Mouse (Mus musculus): ENCODE measurements around the gene Edaradd.

Edaradd gene

DNA sequence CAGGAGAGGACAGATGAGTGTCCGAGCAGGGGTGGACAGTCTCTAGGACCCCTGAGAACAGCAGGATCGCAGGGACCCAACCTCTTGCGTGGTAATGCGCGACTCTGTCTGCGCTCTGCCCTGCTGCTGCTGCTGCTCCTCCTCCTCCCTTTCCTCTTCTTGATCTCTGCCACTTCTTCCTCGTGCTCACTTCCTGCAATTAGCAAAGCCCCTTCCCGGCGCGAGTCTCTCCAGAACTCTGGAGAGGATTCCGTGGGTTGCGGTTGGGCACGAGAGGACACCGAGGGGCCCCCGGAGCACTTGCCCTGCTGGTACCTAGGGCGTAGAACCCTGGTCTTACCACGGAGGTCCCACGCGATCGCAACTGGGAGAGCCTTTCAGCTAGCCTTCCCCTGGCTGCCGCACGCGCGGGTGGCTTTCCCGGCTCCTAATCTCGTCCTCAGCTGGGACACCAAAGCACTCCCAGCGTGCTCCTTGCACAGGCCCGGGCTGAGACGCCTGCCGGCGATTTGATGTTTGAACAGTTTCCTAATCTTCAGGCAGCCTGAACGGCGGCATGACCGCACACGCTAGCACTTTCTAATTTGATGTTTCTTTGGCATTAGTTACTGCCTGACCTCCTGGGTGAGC is at the start of gene Edaradd:
Edaradd (minus strand) TSS at position 484 of the 630 bp plus-strand sequence.
- 0 out of 2 replicates have a peak, but pooled peaks have one; percentile 36 for ATAC-seq (ENCODE audit: insufficient number of reproducible peaks, low FRiP score, low TSS enrichment)

DNA sequence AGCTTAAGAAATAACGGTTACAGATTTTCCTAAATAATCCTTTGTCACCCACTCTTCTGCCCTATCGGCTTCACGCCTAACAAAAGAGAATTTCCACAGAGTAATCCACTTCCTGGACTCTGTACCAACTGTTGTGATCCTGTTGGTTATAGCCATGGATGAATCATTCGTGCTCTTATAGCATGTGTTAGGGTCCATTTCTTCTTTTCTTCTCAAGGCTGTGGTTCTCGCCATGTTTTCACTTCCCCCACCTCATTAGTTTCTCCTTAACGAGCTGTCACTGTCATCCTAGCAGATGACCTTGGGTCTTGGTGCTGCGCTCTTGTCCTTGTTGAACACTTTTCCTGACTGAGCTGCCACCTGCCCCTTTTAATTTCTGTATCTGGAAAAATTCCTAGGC is 49.5 kb upstream of the Edaradd start:
- ATAC-seq (ENCODE audit: insufficient number of reproducible peaks, low FRiP score, low TSS enrichment) = no peak

DNA sequence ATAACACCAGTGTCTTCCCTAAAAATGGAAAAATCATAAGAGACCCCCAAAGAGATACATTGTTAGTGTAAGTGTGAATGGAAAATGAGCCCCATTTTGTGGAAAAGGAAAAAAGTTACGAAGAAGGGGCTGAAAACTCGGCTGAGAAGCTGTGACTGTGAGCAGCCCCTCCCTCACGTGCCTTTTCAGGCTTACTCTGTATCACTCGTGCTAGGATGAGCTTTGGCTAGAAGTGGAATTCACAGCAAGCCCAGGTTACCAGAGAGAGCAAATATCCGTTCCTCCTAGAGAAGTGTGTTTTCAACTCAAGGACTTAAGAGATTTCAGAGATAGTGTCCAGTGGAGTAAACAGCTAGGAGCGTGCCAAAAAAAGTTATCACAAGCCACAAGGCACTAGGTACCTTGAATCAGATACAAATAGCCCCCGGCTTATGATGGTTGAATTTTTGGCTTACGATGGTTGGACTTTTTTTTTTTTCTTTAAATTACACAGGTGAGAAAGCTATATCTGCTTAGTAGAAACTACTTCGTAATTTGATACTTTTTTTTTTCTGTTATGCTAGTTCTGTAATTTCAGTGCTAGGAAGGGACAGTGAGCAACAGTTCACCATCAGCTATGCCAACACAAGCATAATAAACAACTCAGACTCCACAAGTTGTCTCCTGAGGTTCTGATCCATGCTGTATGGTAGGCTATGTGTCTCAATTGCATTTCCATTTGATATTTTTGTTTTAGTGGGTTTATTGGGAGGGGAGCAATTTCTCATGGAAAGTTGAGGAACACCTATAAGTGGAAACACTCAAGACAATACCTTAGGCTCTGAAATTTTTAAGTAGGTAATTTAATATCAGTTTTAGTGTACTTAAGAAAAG is 48.6 kb upstream of the Edaradd start:
- no peak for ATAC-seq (ENCODE audit: insufficient number of reproducible peaks, low FRiP score, low TSS enrichment)

DNA sequence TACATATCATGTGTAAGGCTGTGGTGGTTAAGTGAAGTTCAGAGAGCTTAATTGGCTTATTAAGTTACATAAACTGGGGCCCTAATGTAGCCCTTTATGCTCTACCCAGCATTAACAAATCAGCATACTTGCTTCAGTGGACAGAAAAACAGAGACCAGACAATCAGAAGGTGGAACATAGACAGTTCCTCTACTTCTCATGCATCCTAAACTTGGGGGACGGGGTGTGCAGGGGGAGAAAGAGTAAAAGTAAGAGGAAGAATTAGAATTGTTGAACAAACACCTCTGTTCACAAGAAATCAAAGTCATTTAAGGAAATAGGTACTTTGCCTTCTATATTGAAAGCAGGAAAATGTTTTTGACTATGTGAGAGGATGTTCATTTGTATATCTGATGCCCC is 47.7 kb upstream of the Edaradd start:
- no peak for ATAC-seq (ENCODE audit: insufficient number of reproducible peaks, low FRiP score, low TSS enrichment)

DNA sequence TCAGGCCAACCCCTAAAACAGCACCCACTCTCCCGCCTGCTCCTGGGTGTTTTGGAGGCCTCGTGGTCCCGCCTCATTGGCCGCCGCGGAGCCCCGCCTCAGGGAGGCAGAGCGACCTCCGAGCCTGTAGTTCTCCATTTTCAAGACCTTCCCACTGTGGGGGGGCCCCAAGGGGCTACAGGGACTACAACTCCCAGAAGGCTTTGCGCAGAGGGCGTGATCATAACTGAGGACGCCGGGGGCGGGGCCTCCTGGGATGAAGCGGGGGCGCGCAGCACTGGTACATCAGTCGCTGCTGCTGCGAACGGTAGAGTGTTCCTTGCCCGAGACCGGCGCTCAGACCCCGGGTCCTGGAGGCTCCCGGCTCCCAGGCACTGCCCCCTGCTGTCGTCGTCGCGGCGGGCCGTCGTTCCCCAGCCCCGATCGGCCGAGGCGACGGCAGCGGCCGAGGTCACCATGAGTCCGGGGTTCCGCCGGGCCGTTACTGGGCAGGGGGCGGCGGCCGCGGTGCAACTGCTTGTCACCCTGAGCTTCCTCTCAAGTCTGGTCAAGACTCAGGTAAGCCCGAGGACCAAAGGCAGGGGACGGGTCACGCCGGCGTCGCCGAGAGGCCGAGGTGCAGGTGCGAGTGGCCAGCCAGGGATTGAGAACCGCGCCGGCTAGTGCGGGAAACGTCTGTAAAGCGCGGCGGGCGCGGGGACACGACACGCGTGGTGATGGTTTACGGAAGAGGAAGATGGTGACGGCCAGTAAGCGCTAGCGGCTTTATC is 45.6 kb upstream of the Edaradd start, which contains the start of gene Ero1lb:
Ero1lb (plus strand) TSS at position 254 of the 770 bp plus-strand sequence.
- peak; percentile 97 for ATAC-seq (ENCODE audit: insufficient number of reproducible peaks, low FRiP score, low TSS enrichment)

DNA sequence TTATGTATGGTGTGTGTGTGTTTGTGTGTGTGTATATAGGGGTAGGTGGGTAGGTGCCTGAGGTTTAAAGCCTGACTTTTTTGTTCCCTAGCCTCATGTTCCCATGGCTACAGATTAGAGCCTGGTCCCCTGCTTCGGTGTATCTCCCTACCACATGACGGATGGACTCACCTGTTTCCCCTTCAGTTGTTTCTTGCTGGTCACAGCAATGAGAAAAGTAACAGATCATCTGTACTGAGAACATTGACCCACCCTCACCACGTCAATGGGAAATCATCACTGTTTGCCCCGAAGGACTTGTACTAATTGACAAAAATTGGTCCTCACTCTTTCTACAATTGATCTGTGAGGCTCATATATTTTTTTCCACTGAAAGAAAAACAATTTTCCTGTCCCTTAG is 42.0 kb upstream of the Edaradd start:
- no peak for ATAC-seq (ENCODE audit: insufficient number of reproducible peaks, low FRiP score, low TSS enrichment)

DNA sequence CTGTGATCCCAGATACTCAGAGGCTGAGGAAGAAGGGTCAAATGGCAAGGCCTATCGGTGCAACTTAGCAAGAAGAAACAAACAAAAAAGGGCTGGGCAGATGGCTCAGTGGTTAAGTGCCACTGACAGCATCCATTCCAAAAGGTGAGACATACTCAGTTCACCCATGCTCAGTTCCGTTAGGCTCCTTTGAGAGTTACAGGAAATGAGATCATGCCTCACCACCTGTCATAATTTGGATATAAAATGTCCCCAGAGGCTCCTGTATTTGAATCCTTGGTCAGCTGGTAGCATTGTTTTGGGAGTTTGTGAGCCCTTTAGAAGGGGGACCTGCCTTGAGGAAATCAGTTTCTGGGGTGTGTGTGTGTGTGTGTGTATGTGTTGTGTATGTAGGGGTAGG is 41.5 kb upstream of the Edaradd start:
- ATAC-seq (ENCODE audit: insufficient number of reproducible peaks, low FRiP score, low TSS enrichment) = no peak

DNA sequence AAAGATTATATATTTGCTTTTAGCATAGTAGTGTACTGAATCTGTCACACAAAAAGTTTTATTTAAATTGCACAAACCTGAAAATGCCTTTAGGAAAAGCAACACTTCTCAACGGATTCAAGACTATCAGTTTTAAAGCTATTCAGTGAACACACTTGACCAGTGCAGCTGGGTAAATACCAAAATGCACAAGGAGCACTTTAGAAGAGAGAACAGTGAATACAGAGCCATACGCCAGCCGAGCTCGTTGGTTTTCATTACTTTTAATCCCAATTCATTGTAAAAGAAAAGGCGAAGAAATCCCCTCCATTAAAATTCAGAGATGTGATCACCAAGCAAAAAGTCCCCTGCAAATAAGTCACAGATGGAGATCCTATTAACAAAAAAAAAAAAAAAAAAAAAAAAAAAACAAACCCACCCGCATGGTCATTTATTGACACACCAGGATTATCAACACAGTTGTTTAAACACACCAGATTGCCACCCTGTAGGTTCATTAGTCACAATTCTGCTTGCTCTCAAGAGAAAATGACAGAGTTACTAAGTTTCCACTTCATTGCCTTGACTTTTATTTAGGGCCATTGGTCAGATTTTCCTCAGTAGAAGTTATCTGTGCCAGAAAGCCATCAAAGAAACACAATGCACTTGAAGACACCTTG is 39.4 kb upstream of the Edaradd start:
- ATAC-seq (ENCODE audit: insufficient number of reproducible peaks, low FRiP score, low TSS enrichment) = no peak

DNA sequence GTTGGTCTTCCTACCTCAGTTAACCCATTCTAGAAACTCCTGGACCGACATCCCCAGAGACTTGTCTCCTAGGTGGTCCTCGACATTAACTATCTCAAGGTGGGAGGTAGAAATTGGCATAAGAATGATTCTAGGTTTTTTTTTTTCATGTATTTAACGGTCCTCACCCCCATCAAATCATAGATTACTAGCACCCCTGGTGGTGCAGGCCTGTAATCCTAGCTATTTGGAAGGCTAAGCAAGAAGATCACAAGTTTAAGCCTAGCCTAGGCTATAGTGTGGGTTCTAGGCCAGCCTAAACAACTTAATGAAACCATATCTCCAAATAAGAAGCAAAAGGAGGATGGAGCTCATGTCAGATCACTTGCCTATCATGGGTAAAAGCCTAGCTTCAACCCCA is 38.8 kb upstream of the Edaradd start:
- ATAC-seq (ENCODE audit: insufficient number of reproducible peaks, low FRiP score, low TSS enrichment) = no peak

DNA sequence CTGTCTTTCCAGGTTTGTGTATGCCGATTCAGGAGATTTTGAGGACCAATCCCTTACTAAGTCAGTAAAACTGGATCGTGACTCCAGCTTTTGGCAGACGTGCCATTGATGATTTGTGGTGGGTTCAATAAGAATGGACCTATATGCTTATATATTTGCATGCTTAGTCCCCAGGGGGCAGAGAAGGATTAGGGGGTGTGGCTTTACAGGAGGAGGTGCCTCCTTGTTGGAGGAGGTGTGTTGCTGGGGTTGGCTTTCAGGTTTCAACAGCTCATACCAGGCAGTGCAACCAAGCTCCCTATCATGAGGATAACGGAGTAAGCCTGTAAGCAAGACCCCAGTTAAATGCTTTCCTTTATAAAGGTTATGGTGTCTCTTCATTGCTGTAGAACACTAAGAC is 34.0 kb upstream of the Edaradd start:
- no peak for ATAC-seq (ENCODE audit: insufficient number of reproducible peaks, low FRiP score, low TSS enrichment)

DNA sequence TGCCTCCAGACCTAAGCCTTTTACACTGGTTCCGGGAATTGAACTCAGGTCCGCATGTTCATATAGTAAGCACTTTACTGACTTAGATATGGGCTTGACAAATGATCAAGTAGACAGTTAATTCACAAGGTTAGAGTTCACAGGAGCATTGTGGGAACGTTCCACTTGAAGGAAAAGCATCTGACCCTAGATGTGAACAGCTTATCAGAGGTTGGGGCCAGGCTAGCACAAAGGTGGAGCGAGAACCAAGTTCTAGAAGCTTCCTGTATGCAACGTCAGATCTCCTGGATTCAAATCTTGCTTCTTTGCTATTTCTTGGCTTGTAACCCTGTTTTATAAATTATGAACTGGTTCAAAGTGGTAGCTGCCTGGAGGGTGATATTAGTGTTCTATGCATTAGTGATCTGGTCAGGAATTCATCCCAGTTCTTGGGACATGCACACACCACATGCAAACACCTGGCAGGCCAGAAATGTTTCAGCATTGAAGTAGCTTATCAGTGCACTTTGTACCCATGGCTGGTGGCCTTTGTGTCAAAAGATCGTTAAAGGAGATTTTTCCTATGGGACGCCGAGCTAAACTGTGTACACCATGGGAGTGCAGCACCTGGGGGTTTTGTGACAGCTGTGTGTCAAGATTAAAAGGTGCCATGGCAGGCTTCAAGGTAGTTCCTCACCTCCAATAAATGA is 23.8 kb upstream of the Edaradd start:
- ATAC-seq (ENCODE audit: insufficient number of reproducible peaks, low FRiP score, low TSS enrichment) = no peak

DNA sequence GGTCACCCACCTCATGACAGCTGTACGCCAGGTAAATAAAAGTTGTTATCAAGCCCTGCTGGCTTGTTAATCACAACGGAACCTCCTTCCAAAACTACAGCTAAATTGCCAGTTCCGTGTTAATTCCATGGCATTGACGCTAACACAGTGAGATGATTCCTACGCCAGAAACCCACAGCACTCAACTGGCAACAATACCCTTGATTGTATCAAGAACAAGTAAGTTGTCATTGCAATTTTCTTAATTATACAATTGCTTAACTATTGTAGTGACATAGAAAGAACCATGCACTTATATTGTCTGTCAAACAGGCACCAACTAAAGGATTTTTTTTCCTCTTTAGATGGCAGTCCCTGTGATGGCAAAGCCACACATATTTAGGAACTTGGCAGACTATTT is 23.0 kb upstream of the Edaradd start:
- ATAC-seq (ENCODE audit: insufficient number of reproducible peaks, low FRiP score, low TSS enrichment) = no peak

DNA sequence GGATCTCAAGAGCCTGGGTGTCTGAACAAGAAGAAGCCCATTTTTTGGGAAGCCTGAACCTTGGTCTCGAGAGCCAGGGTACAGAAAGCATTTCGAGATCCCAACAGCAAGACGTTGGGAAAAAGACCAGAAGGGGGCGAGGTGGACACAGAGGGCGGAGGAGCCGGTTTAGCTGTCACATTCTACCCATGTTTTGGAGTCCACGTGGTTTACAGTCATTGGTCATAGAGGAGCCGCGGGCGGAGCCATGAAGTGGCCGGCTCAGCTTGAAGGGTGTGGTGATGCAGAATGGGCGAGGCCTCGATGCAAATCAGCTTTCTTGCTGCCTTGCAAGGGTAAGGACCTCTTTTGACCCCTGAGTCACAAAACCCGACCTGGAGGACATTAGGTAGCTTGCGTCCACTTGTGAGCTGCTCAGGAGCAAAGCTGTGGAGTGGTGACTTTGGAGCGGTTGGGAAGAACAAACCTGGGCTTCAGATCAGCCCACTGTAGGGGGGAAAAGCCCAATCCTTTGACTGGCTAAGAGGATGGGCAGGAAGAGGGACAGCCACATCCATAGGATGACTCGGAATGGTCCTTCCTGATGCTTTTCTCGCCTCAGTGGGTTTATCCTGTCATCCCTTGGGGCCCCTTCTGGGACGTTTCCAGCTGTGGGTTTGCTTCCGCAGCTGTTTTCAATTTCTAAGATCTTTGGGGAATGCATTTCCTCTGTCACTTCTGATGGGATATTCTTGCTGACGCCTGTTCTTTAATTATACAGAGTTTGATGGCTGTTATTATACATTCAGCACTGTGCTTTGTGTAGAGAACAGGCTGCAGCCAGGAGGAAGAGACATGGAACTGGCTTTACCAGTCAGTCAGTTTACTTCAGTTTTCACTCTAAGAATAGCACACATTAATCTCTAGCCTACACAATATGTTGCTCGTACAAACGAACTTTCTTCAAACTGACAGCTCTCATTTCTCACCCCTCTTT is 22.1 kb upstream of the Edaradd start:
- ATAC-seq (ENCODE audit: insufficient number of reproducible peaks, low FRiP score, low TSS enrichment) = 0 out of 2 replicates have a peak, but pooled peaks have one; percentile 52

DNA sequence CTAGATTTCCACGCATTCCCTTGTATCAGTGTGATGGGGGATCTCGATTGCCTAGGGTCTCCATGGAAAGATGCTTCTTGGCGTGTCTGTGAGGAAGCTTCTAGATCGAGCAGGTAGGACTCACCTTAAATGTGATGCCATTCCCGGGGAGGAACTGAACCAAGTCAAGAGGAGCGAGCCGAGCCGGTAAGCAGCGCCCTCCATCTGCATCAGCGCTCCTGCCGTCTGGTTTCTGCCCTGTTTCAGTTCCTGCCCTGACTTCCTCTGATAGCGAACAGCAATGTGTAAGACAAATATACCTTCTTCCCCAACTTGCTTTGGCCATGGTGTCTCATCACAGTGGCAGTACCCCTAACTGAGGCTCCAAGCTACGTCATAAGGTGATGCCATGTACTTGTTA is 19.9 kb upstream of the Edaradd start:
- no peak for ATAC-seq (ENCODE audit: insufficient number of reproducible peaks, low FRiP score, low TSS enrichment)

DNA sequence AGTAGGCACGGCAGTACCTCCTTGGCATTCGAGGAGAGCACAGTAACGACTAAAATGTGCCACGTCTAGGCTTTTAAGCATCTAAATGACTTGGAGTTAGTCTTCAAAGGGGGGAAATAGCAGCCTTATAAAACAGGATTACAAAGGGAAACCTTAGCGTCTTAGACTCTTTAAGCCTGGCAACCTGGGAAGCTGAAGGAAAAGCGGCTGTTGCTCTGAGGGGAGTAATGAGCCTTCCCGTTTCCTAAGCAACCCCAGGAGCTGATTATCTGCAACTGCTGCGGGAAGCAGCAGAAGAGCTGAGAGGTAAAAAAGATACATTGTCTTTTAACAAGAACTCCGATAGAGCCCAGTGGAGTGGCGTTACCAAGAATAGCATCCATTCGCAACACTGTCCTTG is 19.5 kb upstream of the Edaradd start:
- ATAC-seq (ENCODE audit: insufficient number of reproducible peaks, low FRiP score, low TSS enrichment) = no peak

DNA sequence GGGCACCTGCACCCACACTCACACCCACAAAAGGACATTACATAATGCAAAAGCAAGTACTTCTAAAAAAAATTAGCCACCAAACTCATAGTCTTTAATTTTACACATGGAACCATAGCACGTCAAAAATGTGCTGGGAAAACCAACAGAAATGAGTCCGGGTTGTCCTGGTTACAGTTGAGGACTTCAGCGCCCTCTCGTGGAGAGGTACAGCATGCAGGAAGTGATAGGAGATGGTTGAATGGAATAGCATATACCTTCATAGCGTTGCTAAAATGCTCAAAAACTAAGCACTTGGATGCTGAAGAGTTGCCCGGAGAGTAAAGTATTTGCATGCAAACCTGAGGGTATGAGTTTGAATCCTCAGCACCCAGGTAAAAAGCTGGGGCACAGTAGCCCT is 17.7 kb upstream of the Edaradd start:
- ATAC-seq (ENCODE audit: insufficient number of reproducible peaks, low FRiP score, low TSS enrichment) = no peak

DNA sequence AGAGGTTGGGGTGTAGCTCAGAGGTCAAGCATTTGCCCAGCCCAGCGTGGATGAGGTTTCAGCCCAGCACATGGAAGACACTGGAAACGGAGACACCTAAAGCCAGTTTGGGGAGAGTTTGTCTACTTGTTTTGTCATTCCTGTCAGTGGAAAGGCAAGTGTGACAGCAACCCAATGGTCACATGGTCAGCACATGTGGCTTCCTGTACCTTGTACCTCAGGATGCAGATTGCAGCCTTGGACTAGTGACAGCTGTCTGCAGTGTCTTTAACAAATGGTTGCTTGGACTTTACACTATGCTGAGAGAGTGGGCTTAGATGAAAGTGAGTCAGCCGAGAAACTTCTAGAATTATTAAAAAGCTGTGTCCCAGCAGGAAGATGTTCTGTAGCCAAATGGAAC is 14.4 kb upstream of the Edaradd start:
- no peak for ATAC-seq (ENCODE audit: insufficient number of reproducible peaks, low FRiP score, low TSS enrichment)

DNA sequence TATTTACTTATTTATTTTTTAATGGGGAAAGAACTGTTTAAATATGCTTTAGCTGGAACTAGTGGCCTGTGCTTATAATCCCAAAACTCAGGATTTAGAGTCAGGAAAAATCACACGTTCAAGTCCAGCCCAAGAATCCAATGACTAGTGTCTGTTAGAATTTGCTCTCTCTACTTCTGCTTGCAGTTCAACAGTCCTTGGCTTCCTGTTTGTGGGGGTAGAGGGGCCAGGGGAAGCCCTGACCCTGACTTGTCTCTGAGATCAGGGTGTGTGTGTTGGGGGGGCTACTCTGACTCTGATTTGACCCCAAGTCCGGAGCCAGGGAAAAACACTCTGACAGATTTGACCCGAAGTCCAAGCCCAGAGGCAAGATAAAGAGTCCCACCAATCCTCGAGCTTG is 5.4 kb upstream of the Edaradd start:
- ATAC-seq (ENCODE audit: insufficient number of reproducible peaks, low FRiP score, low TSS enrichment) = no peak

DNA sequence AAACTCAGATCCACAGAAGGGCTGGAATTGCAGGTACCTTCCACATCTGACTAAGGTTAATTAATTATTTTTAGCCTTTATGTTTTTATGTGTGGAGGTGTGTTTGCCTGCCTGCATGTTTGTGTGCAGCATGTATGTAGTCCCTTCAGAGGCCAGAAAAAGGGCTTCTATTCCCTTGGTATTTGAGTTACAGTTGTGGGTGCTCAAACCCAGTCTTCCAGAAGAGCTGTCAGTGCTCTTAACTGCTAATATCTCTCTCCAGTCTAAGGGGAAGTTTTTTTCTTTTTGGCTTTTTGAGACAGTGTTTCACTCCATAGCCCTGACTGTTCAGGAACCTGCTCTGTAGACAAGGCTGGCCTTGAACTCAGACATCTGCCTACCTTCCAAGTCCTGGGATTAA is 2.1 kb upstream of the Edaradd start:
- no peak for ATAC-seq (ENCODE audit: insufficient number of reproducible peaks, low FRiP score, low TSS enrichment)
